Mouse (Mus musculus) lung, embryonic 14.5 days (tissue): ENCODE results near the gene Eml4. TPM values are rescaled to one million over a fixed set of nuclear protein-coding genes. Genes with fewer than 3 reads are reported as not detected.

ENCODE experiments used
- ATAC-seq: fragments of 200-750 bp; cut with Nextera tagmentation; 2 replicates; pipeline ENCODE4 v1.8.0; 2017; ENCODE audit warnings: mild to moderate bottlenecking, moderate TSS enrichment, moderate library complexity; ENCODE audit not compliant: insufficient read depth
- DNase-seq: peaks from one replicate; pipeline ENCODE4 v3.0.0-alpha.2; 2015
- H3K27ac ChIP-seq: fragments of 300-500 bp; sonication (generic); 2 replicates; pipeline ENCODE4 v1.5.1; 2014; ENCODE audit warnings: low read depth, mild to moderate bottlenecking, moderate library complexity
- H3K27me3 ChIP-seq: fragments of 300-500 bp; sonication (generic); 2 replicates; pipeline ENCODE4 v1.6.1; 2014; ENCODE audit warnings: low read length, control low read depth; ENCODE audit not compliant: insufficient read depth
- H3K36me3 ChIP-seq: fragments of 300-500 bp; sonication (generic); 2 replicates; pipeline ENCODE4 v1.6.1; 2014; ENCODE audit warnings: control low read depth; ENCODE audit not compliant: insufficient read depth
- H3K4me1 ChIP-seq: fragments of 300-500 bp; sonication (generic); 2 replicates; pipeline ENCODE4 v1.6.1; 2014; ENCODE audit warnings: antibody characterized with exemption, control low read depth; ENCODE audit not compliant: insufficient read depth
- H3K4me2 ChIP-seq: fragments of 300-500 bp; sonication (generic); 2 replicates; pipeline ENCODE4 v1.6.1; 2014; ENCODE audit warnings: mild to moderate bottlenecking
- H3K4me3 ChIP-seq: fragments of 300-500 bp; sonication (generic); 2 replicates; pipeline ENCODE4 v1.5.1; 2014; ENCODE audit warnings: low read depth, low read length
- H3K9ac ChIP-seq: fragments of 300-500 bp; sonication (generic); 2 replicates; pipeline ENCODE4 v1.6.1; 2014
- H3K9me3 ChIP-seq: fragments of 300-500 bp; sonication (generic); 2 replicates; pipeline ENCODE4 v1.6.1; 2016; ENCODE audit warnings: low read depth, low read length, control low read depth
- CTCF ChIP-seq: IDR thresholded peaks from 2 replicates; pipeline ENCODE4 v1.5.1; 2016; ENCODE audit warnings: antibody characterized with exemption, low read depth
- WGBS: fragments of 180-500 bp; shearing (Covaris S2); extraction: QIAGEN DNeasy Blood & Tissue Kit; methylation state at CpG from one replicate; pipeline ENCODE4 v1.1.7; 2014; 5-methylcytosine and 5-hydroxymethylcytosine counted together
- polyA plus RNA-seq: library from polyadenylated mRNA; unstranded; fragments of >200 nt; fragmentation: Nextera tagmentation; extraction: Ambion mirVana; gene quantifications from 2 replicates; pipeline ENCODE4 v1.2.1, GENCODE M21; 2014

The Eml4 gene
- polyA plus RNA-seq, 1 experiment from 2014 or later, result 55.3 TPM

DNA sequence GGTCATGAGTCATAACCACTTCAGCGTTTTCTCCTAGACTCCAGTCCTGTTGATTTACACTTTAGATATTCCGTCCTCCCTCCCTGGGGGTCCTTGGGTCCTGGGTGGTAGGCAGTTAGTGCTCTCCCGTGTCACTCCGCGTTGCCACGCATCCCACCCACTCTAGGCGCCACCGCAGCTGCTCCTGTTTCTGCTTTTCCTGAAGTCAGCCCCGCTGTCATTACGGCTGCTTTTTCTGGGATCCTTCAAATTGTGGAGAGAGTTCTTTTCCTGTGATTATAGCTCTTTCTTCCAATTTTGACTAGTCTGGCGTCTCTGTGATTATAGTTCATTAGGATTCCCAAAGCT, 26.5 kb upstream of the Eml4 start:
- no peak for ATAC-seq
- Histone ChIP-seq H3K36me3 (no peaks in the 10 kb centered on the region), H3K4me2 (peak overlapping the region; percentile 59; the same call in 1 of the 2 replicates), H3K9ac (no peak overlapping the region), H3K4me3 (no peak overlapping the region), H3K4me1 (peaks cover 17% of the 10 kb centered on the region), H3K27ac (peak overlapping the region; percentile 90), H3K9me3 (no peaks in the 10 kb centered on the region), H3K27me3 (no peaks in the 10 kb centered on the region)
- TF ChIP-seq CTCF, result no peak
- DNase-seq, result no peak
- WGBS, result 70% methylated on average over 11 of the region's 11 CpGs

DNA sequence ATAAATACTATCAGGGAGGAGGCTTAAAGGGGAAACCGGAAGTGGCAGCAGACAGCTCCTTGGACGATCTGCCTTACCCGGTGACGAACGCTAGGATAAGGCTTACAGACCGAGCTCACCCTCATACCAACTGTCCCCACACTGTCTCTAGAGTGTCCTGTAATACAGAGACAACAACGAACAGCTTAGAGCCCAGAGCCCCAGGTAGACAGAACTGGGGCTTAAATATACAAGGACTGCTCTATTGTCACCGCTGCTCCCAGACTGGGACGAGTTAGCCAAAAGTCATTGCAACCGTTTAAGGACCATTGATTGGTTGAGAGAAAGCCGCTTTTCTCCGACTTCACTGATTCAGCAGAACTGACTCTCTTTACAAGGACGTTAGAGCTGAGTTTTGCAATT, 15.5 kb upstream of the Eml4 start:
- Histone ChIP-seq H3K4me2 (peak overlapping the region; percentile 51), H3K9me3 (no peaks in the 10 kb centered on the region), H3K9ac (no peak overlapping the region), H3K27me3 (no peaks in the 10 kb centered on the region), H3K4me3 (0 out of 2 replicates have a peak overlapping the region, but pooled peaks have one; percentile 5), H3K27ac (no peak overlapping the region; the same call in 1 of the 2 replicates), H3K4me1 (peaks cover 5% of the 10 kb centered on the region; the same call in 1 of the 2 replicates), H3K36me3 (no peaks in the 10 kb centered on the region)
- DNase-seq, result peak; percentile 28
- TF ChIP-seq CTCF, result no peak
- ATAC-seq, result peak; percentile 50
- WGBS, result 35% methylated on average over 13 of the region's 13 CpGs

DNA sequence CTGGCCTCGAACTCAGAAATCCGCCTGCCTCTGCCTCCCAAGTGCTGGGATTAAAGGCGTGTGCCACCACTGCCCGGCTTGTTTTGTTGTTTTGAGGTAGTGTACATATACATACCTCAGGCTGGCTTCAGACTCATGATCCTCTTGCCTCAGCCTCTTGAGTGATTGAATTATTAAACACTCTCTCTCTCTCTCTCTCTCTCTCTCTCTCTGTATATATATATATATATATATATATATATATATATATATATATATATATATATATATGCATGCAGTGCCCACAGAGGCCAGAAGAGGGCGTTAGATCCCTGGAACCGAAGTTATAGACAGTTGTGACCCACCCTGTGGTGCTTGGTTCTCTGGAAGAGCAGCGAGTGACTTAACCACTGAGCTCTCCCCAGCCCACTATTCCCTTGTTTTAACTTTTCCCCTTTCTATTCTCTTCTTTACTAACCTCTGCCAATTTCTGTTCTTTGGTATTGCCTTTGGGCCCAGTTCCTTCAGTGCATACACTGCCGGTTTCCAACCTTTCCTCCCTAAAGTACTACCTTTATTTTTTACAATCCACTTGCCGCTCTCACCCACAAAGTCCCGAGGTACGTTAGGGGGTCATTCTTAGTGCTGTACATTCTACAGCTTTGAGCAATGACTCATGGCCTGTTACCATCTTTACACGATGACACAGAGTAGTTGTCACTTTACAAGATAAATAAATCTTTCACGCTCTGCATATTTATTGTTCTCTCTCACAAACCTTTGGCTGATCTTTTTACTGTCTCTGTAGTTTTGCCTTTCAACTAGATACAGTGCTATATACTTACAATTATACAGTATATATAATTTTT, 13.5 kb upstream of the Eml4 start:
- Histone ChIP-seq H3K4me2 (no peak overlapping the region), H3K27me3 (no peaks in the 10 kb centered on the region), H3K9ac (no peak overlapping the region), H3K4me1 (no peaks in the 10 kb centered on the region), H3K27ac (no peak overlapping the region), H3K4me3 (no peak overlapping the region), H3K9me3 (no peaks in the 10 kb centered on the region), H3K36me3 (no peaks in the 10 kb centered on the region)
- peak; percentile 27; the same call in 1 of the 2 replicates for TF ChIP-seq CTCF
- ATAC-seq, result no peak
- 59% methylated on average over 13 of the region's 13 CpGs for WGBS
- no peak for DNase-seq

DNA sequence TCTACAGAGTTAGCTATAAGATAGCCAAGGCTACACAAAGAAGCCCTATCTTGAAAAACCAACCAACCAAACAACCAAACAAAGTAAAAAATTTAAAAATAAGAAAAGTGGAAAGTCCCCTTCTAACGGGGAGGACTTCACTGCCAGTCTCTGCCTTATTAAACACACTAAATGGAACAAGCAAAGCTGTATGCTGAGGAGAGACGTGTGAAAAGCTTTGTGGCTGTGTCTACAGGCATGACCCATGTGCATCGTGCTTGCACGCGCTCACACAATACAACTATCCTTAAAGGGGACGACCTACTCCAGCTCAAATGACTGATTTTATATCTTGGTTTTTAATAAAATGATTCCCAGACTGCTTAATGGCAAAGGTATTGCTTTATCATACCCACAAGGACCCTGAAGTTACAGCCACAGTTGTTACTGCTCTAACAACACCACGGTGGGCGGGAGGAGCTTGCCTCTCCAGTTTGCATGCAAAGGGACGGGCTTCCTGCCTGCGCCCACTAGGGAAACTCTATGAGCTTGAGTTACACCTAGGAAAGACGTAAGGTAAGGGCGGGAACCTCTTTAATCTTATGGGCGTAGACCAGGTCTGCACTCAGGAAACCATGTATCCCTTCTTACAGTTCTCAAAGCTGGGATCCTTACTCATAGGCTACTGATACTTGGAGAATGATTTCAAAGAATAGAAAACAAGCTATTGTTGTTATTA, 11.2 kb upstream of the Eml4 start:
- Histone ChIP-seq H3K27ac (no peak overlapping the region), H3K9me3 (no peaks in the 10 kb centered on the region), H3K9ac (no peak overlapping the region), H3K4me1 (no peaks in the 10 kb centered on the region), H3K27me3 (no peaks in the 10 kb centered on the region), H3K4me2 (no peak overlapping the region), H3K36me3 (no peaks in the 10 kb centered on the region), H3K4me3 (no peak overlapping the region)
- DNase-seq (peak; percentile 40), ATAC-seq (no peak)
- 73% methylated on average over 13 of the region's 13 CpGs for WGBS
- no peak for TF ChIP-seq CTCF

DNA sequence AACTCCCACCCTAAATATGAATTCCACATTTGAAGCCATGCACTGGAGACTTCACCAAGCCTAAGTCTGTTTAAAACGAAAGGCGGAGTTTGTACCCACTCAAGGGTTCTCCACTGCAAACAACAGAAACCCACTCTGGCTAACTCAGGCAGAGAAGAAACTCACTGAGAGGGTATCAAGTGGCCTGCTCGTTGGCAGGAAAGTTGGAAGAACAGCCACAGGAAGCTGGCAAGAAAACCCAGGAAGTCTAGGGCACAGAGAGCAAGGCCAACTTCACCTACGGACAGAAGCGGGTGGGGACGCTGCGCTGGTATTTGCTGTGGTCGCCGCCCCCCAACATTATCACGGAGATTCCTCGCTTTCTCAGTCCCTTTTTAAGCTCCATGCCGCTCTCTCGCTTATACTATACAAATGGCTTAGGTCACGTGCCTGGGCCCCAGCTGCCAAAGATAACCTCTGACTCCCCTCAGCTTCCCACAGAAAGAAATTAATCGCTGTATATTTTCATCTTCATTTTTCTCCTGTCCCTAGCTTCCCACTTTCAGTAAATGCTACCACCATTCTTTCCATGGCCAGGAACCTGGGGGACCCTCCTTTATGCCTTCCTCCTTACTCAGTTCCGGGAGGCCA, 9.7 kb upstream of the Eml4 start:
- 0 out of 2 replicates have a peak, but pooled peaks have one; percentile 49 for ATAC-seq
- Histone ChIP-seq H3K27me3 (no peaks in the 10 kb centered on the region), H3K9me3 (no peaks in the 10 kb centered on the region; the same call in 1 of the 2 replicates), H3K36me3 (no peaks in the 10 kb centered on the region), H3K9ac (no peak overlapping the region), H3K4me3 (no peak overlapping the region), H3K27ac (peak overlapping the region; percentile 51; the same call in 1 of the 2 replicates), H3K4me1 (no peaks in the 10 kb centered on the region), H3K4me2 (0 out of 2 replicates have a peak overlapping the region, but pooled peaks have one; percentile 20)
- TF ChIP-seq CTCF, result no peak
- peak; percentile 39 for DNase-seq
- WGBS, result 28% methylated on average over 16 of the region's 16 CpGs

DNA sequence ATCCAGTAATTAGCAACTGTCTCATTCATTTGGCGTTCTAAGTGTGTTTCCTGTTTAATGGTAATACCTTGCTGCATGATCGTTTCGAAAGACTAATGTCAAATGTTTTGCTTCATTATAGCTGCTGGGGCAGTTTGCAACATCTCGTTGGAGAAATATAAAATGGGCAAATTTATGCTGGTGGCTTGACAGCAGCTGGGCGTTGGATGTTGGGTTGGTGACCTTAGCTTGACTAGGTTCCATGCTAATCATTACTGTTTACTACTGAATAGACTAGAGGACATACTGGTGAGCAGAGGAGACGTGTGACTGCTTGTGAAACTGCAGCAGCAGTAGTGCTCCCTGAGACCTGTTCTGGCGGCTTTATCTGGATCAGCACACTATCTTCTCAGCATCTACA, 6.5 kb upstream of the Eml4 start:
- no peak overlapping the region for H3K27ac ChIP-seq
- DNase-seq, result no peak
- H3K27me3 ChIP-seq, result no peaks in the 10 kb centered on the region
- WGBS, result 64% methylated on average over 7 of the region's 7 CpGs
- H3K4me1 ChIP-seq, result no peaks in the 10 kb centered on the region
- no peaks in the 10 kb centered on the region for H3K36me3 ChIP-seq
- H3K4me2 ChIP-seq, result no peak overlapping the region
- H3K4me3 ChIP-seq, result no peak overlapping the region
- no peak for ATAC-seq
- H3K9me3 ChIP-seq, result no peaks in the 10 kb centered on the region; the same call in 1 of the 2 replicates
- no peak overlapping the region for H3K9ac ChIP-seq
- no peak for TF ChIP-seq CTCF
